Mouse (Mus musculus) embryonic facial prominence, embryonic 12.5 days (tissue): ENCODE data around the gene Psap. TPM values are rescaled to one million over a fixed set of nuclear protein-coding genes. Genes with fewer than 3 reads are reported as not detected.
"Not testable (repeated sequence)": the region's sequence is repeated elsewhere in the genome, so short reads cannot be mapped to it uniquely, and the experiment has no call there.

ENCODE experiments used
- ATAC-seq: fragments of 200-750 bp; cut with Nextera tagmentation; 2 replicates; pipeline ENCODE4 v1.8.0; 2017; ENCODE audit not compliant: insufficient number of reproducible peaks, insufficient read depth, low FRiP score, low TSS enrichment
- H3K27ac ChIP-seq: fragments of 300-500 bp; sonication (generic); 2 replicates; pipeline ENCODE4 v1.5.1; 2016; ENCODE audit warnings: mild to moderate bottlenecking
- H3K27me3 ChIP-seq: fragments of 300-500 bp; sonication (generic); 2 replicates; pipeline ENCODE4 v1.6.1; 2016; ENCODE audit warnings: mild to moderate bottlenecking, moderate library complexity
- H3K36me3 ChIP-seq: fragments of 300-500 bp; sonication (generic); 2 replicates; pipeline ENCODE4 v1.6.1; 2016; ENCODE audit warnings: mild to moderate bottlenecking
- H3K4me1 ChIP-seq: fragments of 300-500 bp; sonication (generic); 2 replicates; pipeline ENCODE4 v1.6.1; 2016
- H3K4me2 ChIP-seq: fragments of 300-500 bp; sonication (generic); replicated peaks from 2 replicates; pipeline ENCODE4 v1.6.1; 2016; ENCODE audit warnings: mild to moderate bottlenecking, moderate library complexity
- H3K4me3 ChIP-seq: fragments of 300-500 bp; sonication (generic); 2 replicates; pipeline ENCODE4 v1.5.1; 2016; ENCODE audit warnings: mild to moderate bottlenecking
- H3K9ac ChIP-seq: fragments of 300-500 bp; sonication (generic); 2 replicates; pipeline ENCODE4 v1.6.1; 2016; ENCODE audit warnings: mild to moderate bottlenecking, moderate library complexity
- H3K9me3 ChIP-seq: fragments of 300-500 bp; sonication (generic); 2 replicates; pipeline ENCODE4 v1.6.1; 2016; ENCODE audit warnings: mild to moderate bottlenecking, moderate library complexity
- WGBS: fragments of 180-500 bp; shearing (Covaris S2); methylation state at CpG from one replicate; pipeline ENCODE4 v1.1.7; 2016; 5-methylcytosine and 5-hydroxymethylcytosine counted together
- polyA plus RNA-seq: library from polyadenylated mRNA; unstranded; fragments of >200 nt; fragmentation: Nextera tagmentation; extraction: Ambion mirVana; gene quantifications from 2 replicates; pipeline ENCODE4 v1.2.1, GENCODE M21; 2016

The Psap gene
- polyA plus RNA-seq, 1 experiment from 2014 or later = 75.7 TPM

- Histone ChIP-seq H3K27ac (no peak overlapping the region), H3K9me3 (no peaks in the 10 kb centered on the region), H3K4me2 (no peak overlapping the region), H3K4me3 (no peak overlapping the region), H3K4me1 (no peaks in the 10 kb centered on the region), H3K36me3 (no peaks in the 10 kb centered on the region), H3K9ac (no peak overlapping the region), H3K27me3 (no peaks in the 10 kb centered on the region)
- WGBS = 21% methylated on average over 5 of the region's 5 CpGs
- no peak for ATAC-seq
Measured at GRCm38 (mm10) chr10:60246519-60246918, 30.9 kb upstream of the Psap start.

- H3K4me3 ChIP-seq, H3K27me3 ChIP-seq, ATAC-seq, H3K4me1 ChIP-seq, H3K9ac ChIP-seq, H3K27ac ChIP-seq, H3K9me3 ChIP-seq, H3K4me2 ChIP-seq, H3K36me3 ChIP-seq: not testable (repeated sequence)
- WGBS = 83% methylated on average over 3 of the region's 3 CpGs
Measured at GRCm38 (mm10) chr10:60248345-60248744, 29.1 kb upstream of the Psap start.

GRCm38 (mm10) chr10:60250426-60250965 is 26.9 kb upstream of the Psap start:
- no peak overlapping the region for H3K4me3 ChIP-seq
- H3K4me2 ChIP-seq = no peak overlapping the region
- 76% methylated on average over 13 of the region's 13 CpGs for WGBS
- no peak overlapping the region for H3K9ac ChIP-seq
- H3K9me3 ChIP-seq = no peaks in the 10 kb centered on the region
- ATAC-seq = no peak
- H3K27me3 ChIP-seq = no peaks in the 10 kb centered on the region
- no peaks in the 10 kb centered on the region for H3K4me1 ChIP-seq
- no peak overlapping the region for H3K27ac ChIP-seq
- H3K36me3 ChIP-seq = no peaks in the 10 kb centered on the region

- 0 out of 2 replicates have a peak, but pooled peaks have one; percentile 26 for ATAC-seq
- Histone ChIP-seq H3K4me1 (no peaks in the 10 kb centered on the region), H3K36me3 (no peaks in the 10 kb centered on the region), H3K4me2 (no peak overlapping the region), H3K4me3 (no peak overlapping the region), H3K27me3 (no peaks in the 10 kb centered on the region), H3K9ac (no peak overlapping the region), H3K9me3 (no peaks in the 10 kb centered on the region), H3K27ac (no peak overlapping the region)
- 68% methylated on average over 4 of the region's 4 CpGs for WGBS
Measured at GRCm38 (mm10) chr10:60252187-60252586, 25.2 kb upstream of the Psap start.

- Histone ChIP-seq H3K27me3 (no peaks in the 10 kb centered on the region), H3K36me3 (no peaks in the 10 kb centered on the region), H3K9me3 (no peaks in the 10 kb centered on the region), H3K9ac (no peak overlapping the region), H3K27ac (no peak overlapping the region), H3K4me2 (no peak overlapping the region), H3K4me1 (no peaks in the 10 kb centered on the region), H3K4me3 (no peak overlapping the region)
- 60% methylated on average over 4 of the region's 4 CpGs for WGBS
- no peak for ATAC-seq
Measured at GRCm38 (mm10) chr10:60252606-60253005, 24.8 kb upstream of the Psap start.

GRCm38 (mm10) chr10:60256088-60256487 is 21.3 kb upstream of the Psap start:
- no peaks in the 10 kb centered on the region for H3K36me3 ChIP-seq
- no peak overlapping the region for H3K4me3 ChIP-seq
- 85% methylated on average over 6 of the region's 6 CpGs for WGBS

GRCm38 (mm10) chr10:60257261-60257825 is 20.1 kb upstream of the Psap start:
- no peaks in the 10 kb centered on the region for H3K27me3 ChIP-seq
- H3K36me3 ChIP-seq = no peaks in the 10 kb centered on the region
- H3K4me3 ChIP-seq = no peak overlapping the region
- H3K9ac ChIP-seq = no peak overlapping the region
- 57% methylated on average over 16 of the region's 16 CpGs for WGBS
- H3K4me2 ChIP-seq = no peak overlapping the region
- H3K4me1 ChIP-seq = no peaks in the 10 kb centered on the region
- ATAC-seq = no peak
- no peaks in the 10 kb centered on the region for H3K9me3 ChIP-seq
- H3K27ac ChIP-seq = no peak overlapping the region

More at GRCm38 (mm10) chr10:60256088-60256487, 21.3 kb upstream of the Psap start:
- Histone ChIP-seq H3K4me2 (no peak overlapping the region), H3K27ac (no peak overlapping the region), H3K4me1 (no peaks in the 10 kb centered on the region), H3K9me3 (no peaks in the 10 kb centered on the region), H3K9ac (no peak overlapping the region), H3K27me3 (no peaks in the 10 kb centered on the region)
- ATAC-seq = no peak

- no peaks in the 10 kb centered on the region for H3K36me3 ChIP-seq
- ATAC-seq = no peak
- no peak overlapping the region for H3K27ac ChIP-seq
- 85% methylated on average over 5 of the region's 5 CpGs for WGBS
- H3K27me3 ChIP-seq = no peaks in the 10 kb centered on the region
- H3K4me2 ChIP-seq = no peak overlapping the region
- H3K9ac ChIP-seq = no peak overlapping the region
- H3K4me1 ChIP-seq = no peaks in the 10 kb centered on the region
- H3K9me3 ChIP-seq = no peaks in the 10 kb centered on the region
- H3K4me3 ChIP-seq = no peak overlapping the region
Measured at GRCm38 (mm10) chr10:60260557-60261294, 16.7 kb upstream of the Psap start.

GRCm38 (mm10) chr10:60261530-60261929 is 15.9 kb upstream of the Psap start:
- no peak overlapping the region for H3K4me3 ChIP-seq
- no peaks in the 10 kb centered on the region for H3K4me1 ChIP-seq
- H3K27me3 ChIP-seq = no peaks in the 10 kb centered on the region
- no peaks in the 10 kb centered on the region for H3K9me3 ChIP-seq
- no peak overlapping the region for H3K27ac ChIP-seq
- no peak overlapping the region for H3K4me2 ChIP-seq
- H3K36me3 ChIP-seq = no peaks in the 10 kb centered on the region
- no peak for ATAC-seq
- WGBS = 17% methylated on average over 5 of the region's 5 CpGs
- H3K9ac ChIP-seq = no peak overlapping the region

GRCm38 (mm10) chr10:60262386-60262785 is 15.0 kb upstream of the Psap start:
- WGBS = 51% methylated on average over 3 of the region's 3 CpGs
- H3K27ac ChIP-seq = 0 out of 2 replicates have a peak overlapping the region, but pooled peaks have one; percentile 0
- no peaks in the 10 kb centered on the region for H3K36me3 ChIP-seq
- peak; percentile 31; the same call in 1 of the 2 replicates for ATAC-seq
- no peaks in the 10 kb centered on the region for H3K27me3 ChIP-seq
- no peaks in the 10 kb centered on the region for H3K4me1 ChIP-seq
- H3K4me3 ChIP-seq = no peak overlapping the region
- no peak overlapping the region for H3K9ac ChIP-seq
- no peak overlapping the region for H3K4me2 ChIP-seq
- H3K9me3 ChIP-seq = no peaks in the 10 kb centered on the region

GRCm38 (mm10) chr10:60263351-60263750 is 14.1 kb upstream of the Psap start:
- H3K9me3 ChIP-seq = no peaks in the 10 kb centered on the region
- no peaks in the 10 kb centered on the region for H3K4me1 ChIP-seq
- H3K9ac ChIP-seq = no peak overlapping the region
- ATAC-seq = no peak
- H3K27me3 ChIP-seq = no peaks in the 10 kb centered on the region
- H3K4me3 ChIP-seq = no peak overlapping the region
- WGBS = 87% methylated on average over 7 of the region's 7 CpGs
- no peaks in the 10 kb centered on the region for H3K36me3 ChIP-seq
- no peak overlapping the region for H3K27ac ChIP-seq
- no peak overlapping the region for H3K4me2 ChIP-seq

GRCm38 (mm10) chr10:60265252-60265651 is 12.2 kb upstream of the Psap start:
- H3K27me3 ChIP-seq = no peaks in the 10 kb centered on the region
- no peaks in the 10 kb centered on the region for H3K9me3 ChIP-seq
- 79% methylated on average over 10 of the region's 10 CpGs for WGBS
- H3K27ac ChIP-seq = no peak overlapping the region
- H3K36me3 ChIP-seq = no peaks in the 10 kb centered on the region
- H3K4me2 ChIP-seq = no peak overlapping the region
- H3K4me3 ChIP-seq = no peak overlapping the region
- H3K9ac ChIP-seq = no peak overlapping the region
- no peak for ATAC-seq
- H3K4me1 ChIP-seq = no peaks in the 10 kb centered on the region
